Mouse (Mus musculus): ENCODE results near the gene Adarb1.

GRCm38 (mm10) chr10:77255676-77256075, 162.4 kb downstream of the Adarb1 start:
- TF ChIP-seq POLR2A (IDR thresholded peaks at IDR 0.05; ENCODE audit: low read depth, low read length) = no peak
- no peak for TF ChIP-seq CTCF (IDR thresholded peaks at IDR 0.05; ENCODE audit: borderline replicate concordance, insufficient read depth, low read length)
